Mouse (Mus musculus) embryonic facial prominence, embryonic 13.5 days (tissue): ENCODE measurements at regions not wholly inside any gene's neighbourhood (a gene's known extent, or its start where the extent isn't known, plus 50 kb on each side); places are given as distances from the start of the nearest gene placed in this dataset.

Experiments used
- ATAC-seq: fragments of 200-750 bp; cut with Nextera tagmentation; 2 replicates; pipeline ENCODE4 v1.8.0; 2017; ENCODE audit warnings: low read depth; ENCODE audit not compliant: insufficient number of reproducible peaks, insufficient read depth, low FRiP score, low TSS enrichment
- H3K27ac ChIP-seq: fragments of 300-500 bp; sonication (generic); 2 replicates; pipeline ENCODE4 v1.5.1; 2015; ENCODE audit warnings: moderate library complexity, mild to moderate bottlenecking, inconsistent platforms
- H3K27me3 ChIP-seq: fragments of 300-500 bp; sonication (generic); 2 replicates; pipeline ENCODE4 v1.6.1; 2015; ENCODE audit warnings: mild to moderate bottlenecking, inconsistent platforms
- H3K36me3 ChIP-seq: fragments of 300-500 bp; sonication (generic); 2 replicates; pipeline ENCODE4 v1.6.1; 2015; ENCODE audit warnings: mild to moderate bottlenecking, inconsistent platforms
- H3K4me1 ChIP-seq: fragments of 300-500 bp; sonication (generic); 2 replicates; pipeline ENCODE4 v1.6.1; 2015; ENCODE audit warnings: inconsistent platforms
- H3K4me2 ChIP-seq: fragments of 300-500 bp; sonication (generic); 2 replicates; pipeline ENCODE4 v1.6.1; 2015; ENCODE audit warnings: moderate library complexity, mild to moderate bottlenecking, inconsistent platforms
- H3K4me3 ChIP-seq: fragments of 300-500 bp; sonication (generic); 2 replicates; pipeline ENCODE4 v1.5.1; 2015; ENCODE audit warnings: mild to moderate bottlenecking, inconsistent platforms
- H3K9ac ChIP-seq: fragments of 300-500 bp; sonication (generic); 2 replicates; pipeline ENCODE4 v1.6.1; 2015; ENCODE audit warnings: mild to moderate bottlenecking, inconsistent platforms
- H3K9me3 ChIP-seq: fragments of 300-500 bp; sonication (generic); 2 replicates; pipeline ENCODE4 v1.6.1; 2016; ENCODE audit warnings: inconsistent platforms
- WGBS: fragments of 180-500 bp; shearing (Covaris S2); methylation state at CpG from one replicate; pipeline ENCODE4 v1.1.7; 2015; ENCODE audit warnings: mixed read lengths; 5-methylcytosine and 5-hydroxymethylcytosine counted together

- Histone ChIP-seq H3K4me3 (no peak overlapping the region), H3K4me2 (no peak overlapping the region), H3K9me3 (no peaks in the 10 kb centered on the region), H3K4me1 (no peaks in the 10 kb centered on the region), H3K36me3 (no peaks in the 10 kb centered on the region), H3K27me3 (no peaks in the 10 kb centered on the region), H3K27ac (no peak overlapping the region), H3K9ac (no peak overlapping the region)
- 52% methylated on average over 3 of the region's 3 CpGs for WGBS
- ATAC-seq = no peak
These were observed 567.8 kb upstream of the Itga1 start for GRCm38 (mm10) chr13:115669516-115669915.

GRCm38 (mm10) chr13:115655134-115655533 is 553.4 kb upstream of the Itga1 start:
- Histone ChIP-seq H3K4me1 (no peaks in the 10 kb centered on the region), H3K4me3 (no peak overlapping the region), H3K27me3 (no peaks in the 10 kb centered on the region), H3K27ac (no peak overlapping the region), H3K9ac (no peak overlapping the region), H3K36me3 (no peaks in the 10 kb centered on the region), H3K9me3 (no peaks in the 10 kb centered on the region), H3K4me2 (no peak overlapping the region)
- no peak for ATAC-seq
- WGBS = 85% methylated on average over 6 of the region's 6 CpGs

- ATAC-seq = no peak
- Histone ChIP-seq H3K9me3 (no peaks in the 10 kb centered on the region), H3K9ac (no peak overlapping the region), H3K36me3 (no peaks in the 10 kb centered on the region), H3K4me3 (no peak overlapping the region), H3K4me2 (no peak overlapping the region), H3K27ac (no peak overlapping the region), H3K27me3 (no peaks in the 10 kb centered on the region), H3K4me1 (no peaks in the 10 kb centered on the region)
- 68% methylated on average over 2 of the region's 2 CpGs for whole genome bisulfite sequencing
These were observed 551.2 kb upstream of the Itga1 start for GRCm38 (mm10) chr13:115652935-115653334.

GRCm38 (mm10) chr13:115652352-115652751 is 550.6 kb upstream of the Itga1 start:
- H3K27me3 ChIP-seq = no peaks in the 10 kb centered on the region
- no peak overlapping the region for H3K27ac ChIP-seq
- H3K9me3 ChIP-seq = no peaks in the 10 kb centered on the region
- no peaks in the 10 kb centered on the region for H3K36me3 ChIP-seq
- ATAC-seq = no peak
- WGBS = 59% methylated on average over 1 of the region's 1 CpGs
- H3K4me2 ChIP-seq = no peak overlapping the region
- H3K4me1 ChIP-seq = no peaks in the 10 kb centered on the region
- no peak overlapping the region for H3K9ac ChIP-seq
- H3K4me3 ChIP-seq = no peak overlapping the region

- 54% methylated on average over 10 of the region's 10 CpGs for WGBS
These were observed 529.8 kb upstream of the Itga1 start for GRCm38 (mm10) chr13:115631410-115632105.

GRCm38 (mm10) chr13:115630603-115631002 is 528.8 kb upstream of the Itga1 start:
- Histone ChIP-seq H3K9me3 (no peaks in the 10 kb centered on the region), H3K36me3 (no peaks in the 10 kb centered on the region), H3K9ac (no peak overlapping the region), H3K4me1 (no peaks in the 10 kb centered on the region), H3K27ac (no peak overlapping the region), H3K4me3 (no peak overlapping the region), H3K4me2 (no peak overlapping the region), H3K27me3 (no peaks in the 10 kb centered on the region)
- ATAC-seq = no peak
- WGBS = 57% methylated on average over 2 of the region's 2 CpGs

More at GRCm38 (mm10) chr13:115631410-115632105, 529.8 kb upstream of the Itga1 start:
- no peak overlapping the region for H3K9ac ChIP-seq
- H3K36me3 ChIP-seq = no peaks in the 10 kb centered on the region
- no peak overlapping the region for H3K4me2 ChIP-seq
- H3K27me3 ChIP-seq = no peaks in the 10 kb centered on the region
- no peaks in the 10 kb centered on the region for H3K4me1 ChIP-seq
- no peak for ATAC-seq
- no peaks in the 10 kb centered on the region for H3K9me3 ChIP-seq
- H3K27ac ChIP-seq = no peak overlapping the region
- H3K4me3 ChIP-seq = no peak overlapping the region

- Histone ChIP-seq H3K27ac (no peak overlapping the region), H3K4me3 (no peak overlapping the region), H3K4me1 (no peaks in the 10 kb centered on the region), H3K9me3 (no peaks in the 10 kb centered on the region), H3K36me3 (no peaks in the 10 kb centered on the region), H3K9ac (no peak overlapping the region), H3K4me2 (no peak overlapping the region), H3K27me3 (no peaks in the 10 kb centered on the region)
- no peak for ATAC-seq
- 41% methylated on average over 6 of the region's 6 CpGs for WGBS
These were observed 511.4 kb upstream of the Itga1 start for GRCm38 (mm10) chr13:115613174-115613573.

DNA sequence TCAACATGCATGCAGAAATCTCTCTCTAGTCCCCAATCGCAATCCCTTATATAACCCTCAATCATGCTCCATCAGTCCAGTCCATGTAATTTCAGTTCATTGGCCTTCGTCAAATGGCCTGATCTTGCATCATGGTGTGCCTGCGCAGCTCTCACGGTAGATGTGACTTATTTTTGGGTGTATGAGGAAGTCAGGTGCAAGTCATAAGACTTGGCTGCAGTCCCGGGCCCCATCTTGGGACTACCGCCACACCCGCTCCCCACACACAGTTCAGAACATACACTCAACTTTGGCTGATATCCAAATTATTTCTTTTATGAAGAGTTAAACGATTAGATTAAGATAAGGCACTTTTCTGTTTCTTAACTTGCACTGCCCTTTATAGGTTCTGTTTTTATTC is 504.7 kb upstream of the Itga1 start:
- no peak overlapping the region for H3K4me3 ChIP-seq
- no peak overlapping the region for H3K27ac ChIP-seq
- WGBS = 87% methylated on average over 8 of the region's 8 CpGs
- H3K4me1 ChIP-seq = no peaks in the 10 kb centered on the region
- H3K9me3 ChIP-seq = no peaks in the 10 kb centered on the region
- H3K9ac ChIP-seq = no peak overlapping the region
- no peaks in the 10 kb centered on the region for H3K36me3 ChIP-seq
- no peak overlapping the region for H3K4me2 ChIP-seq
- H3K27me3 ChIP-seq = no peaks in the 10 kb centered on the region
- no peak for ATAC-seq

DNA sequence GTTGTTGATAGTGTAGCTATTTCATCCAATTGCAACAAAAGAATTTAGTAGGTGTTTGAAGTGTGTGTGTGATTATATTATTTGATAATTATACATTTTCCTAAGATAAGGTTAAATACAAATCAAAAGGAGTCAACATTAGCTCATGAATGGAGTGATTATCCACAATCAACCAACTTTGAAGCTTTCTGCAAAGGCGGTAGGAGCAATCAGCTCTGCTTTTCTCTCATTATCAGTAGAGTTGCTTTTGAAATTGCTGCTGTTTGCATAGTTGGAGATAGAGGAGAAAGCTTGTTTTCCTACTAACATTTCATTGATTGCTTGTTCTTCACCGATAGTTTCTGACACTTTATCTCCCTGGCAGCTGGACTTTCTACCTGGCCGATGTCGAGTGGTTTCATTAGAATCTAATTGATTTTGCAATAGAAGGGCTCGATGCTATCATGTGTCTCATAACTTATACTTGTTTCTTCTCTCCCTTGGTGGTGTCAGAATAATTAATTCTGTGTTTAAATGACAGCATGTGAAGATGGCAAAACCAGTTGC is 493.4 kb upstream of the Itga1 start:
- Histone ChIP-seq H3K27me3 (no peaks in the 10 kb centered on the region), H3K9me3 (no peaks in the 10 kb centered on the region), H3K4me2 (no peak overlapping the region), H3K36me3 (no peaks in the 10 kb centered on the region), H3K9ac (no peak overlapping the region), H3K4me1 (no peaks in the 10 kb centered on the region), H3K27ac (no peak overlapping the region), H3K4me3 (no peak overlapping the region)
- WGBS = 82% methylated on average over 5 of the region's 5 CpGs
- no peak for ATAC-seq

GRCm38 (mm10) chr13:115575967-115576366 is 474.2 kb upstream of the Itga1 start:
- Histone ChIP-seq H3K27me3 (no peaks in the 10 kb centered on the region), H3K4me1 (no peaks in the 10 kb centered on the region), H3K4me2 (no peak overlapping the region), H3K9me3 (no peaks in the 10 kb centered on the region), H3K27ac (no peak overlapping the region), H3K9ac (no peak overlapping the region), H3K36me3 (no peaks in the 10 kb centered on the region), H3K4me3 (no peak overlapping the region)
- no peak for ATAC-seq
- WGBS = 84% methylated on average over 3 of the region's 3 CpGs

DNA sequence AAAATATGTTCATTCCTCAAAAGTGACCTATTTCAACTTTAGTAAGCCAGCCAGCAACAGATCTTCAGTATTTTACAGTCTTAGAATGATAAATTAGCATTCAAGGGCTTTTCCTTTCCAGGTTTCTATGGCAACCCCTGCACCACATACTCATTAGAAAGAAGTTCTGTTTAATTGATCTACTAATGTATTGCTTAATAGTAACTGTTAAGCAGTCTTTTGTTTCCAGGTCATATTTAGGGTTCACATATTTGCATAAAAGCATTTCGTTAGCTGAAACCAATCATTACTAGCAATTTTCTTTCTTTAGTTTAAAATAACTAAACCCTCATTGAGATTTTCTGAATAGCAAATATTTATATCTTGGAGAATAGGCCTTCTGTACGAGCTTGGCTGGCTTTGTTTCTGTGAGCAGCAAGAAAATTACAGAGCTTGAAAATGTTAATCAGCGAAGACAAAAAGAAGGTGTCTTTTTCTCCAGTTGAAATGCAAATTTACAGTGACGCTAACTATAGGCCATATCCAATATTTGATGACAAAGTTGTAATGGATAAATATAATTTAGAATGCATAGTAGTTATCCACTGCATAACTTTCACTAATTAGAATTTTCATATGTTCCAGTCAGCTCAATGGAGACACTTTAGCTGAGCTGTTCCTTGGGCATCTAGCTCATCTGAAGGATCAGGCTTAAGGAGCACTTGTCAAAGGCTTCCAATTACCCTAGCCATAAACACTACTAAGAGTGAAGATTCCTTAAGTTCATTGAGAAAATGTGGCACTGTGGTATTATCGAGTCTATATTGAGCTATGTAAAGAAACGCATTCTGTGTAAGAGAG is 473.5 kb upstream of the Itga1 start:
- Histone ChIP-seq H3K27me3 (no peaks in the 10 kb centered on the region), H3K27ac (no peak overlapping the region), H3K4me3 (no peak overlapping the region), H3K4me2 (no peak overlapping the region), H3K9ac (no peak overlapping the region), H3K9me3 (no peaks in the 10 kb centered on the region), H3K36me3 (no peaks in the 10 kb centered on the region), H3K4me1 (no peaks in the 10 kb centered on the region)
- 85% methylated on average over 6 of the region's 6 CpGs for WGBS
- no peak for ATAC-seq

- no peaks in the 10 kb centered on the region for H3K4me1 ChIP-seq
- no peak overlapping the region for H3K9ac ChIP-seq
- H3K36me3 ChIP-seq = no peaks in the 10 kb centered on the region
- H3K4me3 ChIP-seq = no peak overlapping the region
- no peak overlapping the region for H3K27ac ChIP-seq
- no peaks in the 10 kb centered on the region for H3K27me3 ChIP-seq
- no peak overlapping the region for H3K4me2 ChIP-seq
- no peak for ATAC-seq
- no peaks in the 10 kb centered on the region for H3K9me3 ChIP-seq
- WGBS = 73% methylated on average over 3 of the region's 3 CpGs
These were observed 439.4 kb upstream of the Itga1 start for GRCm38 (mm10) chr13:115541167-115541566.
